Mouse (Mus musculus) intestine, embryonic 14.5 days (tissue): Measurements from ENCODE around the gene Taok2. TPM values are rescaled to one million over a fixed set of nuclear protein-coding genes. Genes with fewer than 3 reads are reported as not detected.

Source experiments
- ATAC-seq: fragments of 200-750 bp; cut with Nextera tagmentation; replicated peaks from 2 replicates; pipeline ENCODE4 v1.8.0; 2017; ENCODE audit warnings: low read depth, moderate number of reproducible peaks, moderate TSS enrichment, moderate library complexity; ENCODE audit not compliant: low FRiP score, low TSS enrichment
- DNase-seq: peaks from one replicate; pipeline ENCODE4 v3.0.0-alpha.2; 2018; ENCODE audit warnings: low spot score
- H3K27ac ChIP-seq: fragments of 300-500 bp; sonication (generic); 2 replicates; pipeline ENCODE4 v1.5.1; 2014; ENCODE audit warnings: low read depth, mild to moderate bottlenecking, control low read depth
- H3K27me3 ChIP-seq: fragments of 300-500 bp; sonication (generic); replicated peaks from 2 replicates; pipeline ENCODE4 v1.6.1; 2014; ENCODE audit warnings: low read length, control low read depth; ENCODE audit not compliant: control insufficient read depth, insufficient read depth
- H3K36me3 ChIP-seq: fragments of 300-500 bp; sonication (generic); 2 replicates; pipeline ENCODE4 v1.6.1; 2014; ENCODE audit warnings: low read length, control low read depth; ENCODE audit not compliant: control insufficient read depth, insufficient read depth
- H3K4me1 ChIP-seq: fragments of 300-500 bp; sonication (generic); replicated peaks from 2 replicates; pipeline ENCODE4 v1.6.1; 2014; ENCODE audit warnings: low read length, control low read depth, mixed read lengths; ENCODE audit not compliant: control insufficient read depth, insufficient read depth
- H3K4me2 ChIP-seq: fragments of 300-500 bp; sonication (generic); 2 replicates; pipeline ENCODE4 v1.6.1; 2014; ENCODE audit warnings: low read length
- H3K4me3 ChIP-seq: fragments of 300-500 bp; sonication (generic); 2 replicates; pipeline ENCODE4 v1.5.1; 2014; ENCODE audit warnings: low read depth, low read length, control low read depth, mixed read lengths
- H3K9ac ChIP-seq: fragments of 300-500 bp; sonication (generic); 2 replicates; pipeline ENCODE4 v1.6.1; 2014; ENCODE audit warnings: mild to moderate bottlenecking, low read length
- H3K9me3 ChIP-seq: fragments of 300-500 bp; sonication (generic); 2 replicates; pipeline ENCODE4 v1.6.1; 2016; ENCODE audit warnings: low read length, control low read depth; ENCODE audit not compliant: control insufficient read depth
- WGBS: fragments of 180-500 bp; shearing (Covaris S2); extraction: QIAGEN DNeasy Blood & Tissue Kit; methylation state at CpG from one replicate; pipeline ENCODE4 v1.1.7; 2014; 5-methylcytosine and 5-hydroxymethylcytosine counted together
- polyA plus RNA-seq: library from polyadenylated mRNA; unstranded; fragments of >200 nt; fragmentation: Nextera tagmentation; extraction: Ambion mirVana; gene quantifications from 2 replicates; pipeline ENCODE4 v1.2.1, GENCODE M21; 2014

Gene Taok2
- polyA plus RNA-seq, 1 experiment from 2014 or later, result 26.6 TPM

DNA sequence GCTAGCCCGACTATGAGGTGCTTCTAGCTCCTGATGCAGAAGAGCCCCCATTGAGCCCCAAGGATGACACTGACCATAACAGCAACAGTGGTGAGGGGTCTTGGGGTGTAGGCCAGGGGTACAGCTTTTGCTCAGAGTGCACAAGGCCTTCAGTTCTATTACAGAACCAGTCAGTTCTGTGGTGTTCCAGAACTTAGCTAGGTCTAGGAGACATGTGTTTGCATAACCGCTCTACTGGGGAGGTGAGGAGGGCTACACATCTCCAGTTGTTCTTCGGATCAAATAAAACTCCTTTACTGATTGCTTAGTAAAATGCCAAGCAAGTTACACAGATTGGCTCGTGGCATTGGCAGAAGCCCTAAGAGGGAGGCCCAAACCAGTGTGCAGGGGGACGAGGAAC lies 53.0 kb downstream of the Taok2 start, which contains the start of gene 4930451I11Rik:
Gene 4930451I11Rik, minus strand, starts transcription at position 101 of the 400 bp plus-strand sequence.
- ATAC-seq (no peak), DNase-seq (no peak)
- 58% methylated on average over 5 of the region's 5 CpGs for whole genome bisulfite sequencing
- H3K27ac ChIP-seq, result no peak within 1 kb of the TSS
- peak within 1 kb of the TSS; percentile 51 for H3K4me2 ChIP-seq
- H3K36me3 ChIP-seq, result no peaks in the 10 kb centered on the region
- H3K4me1 ChIP-seq, result no peaks in the 10 kb centered on the region
- H3K9ac ChIP-seq, result no peak within 1 kb of the TSS
- no peaks in the 10 kb centered on the region for H3K9me3 ChIP-seq
- H3K27me3 ChIP-seq, result no peaks in the 10 kb centered on the region
- H3K4me3 ChIP-seq, result peak within 1 kb of the TSS; percentile 14; the same call in 1 of the 2 replicates

DNA sequence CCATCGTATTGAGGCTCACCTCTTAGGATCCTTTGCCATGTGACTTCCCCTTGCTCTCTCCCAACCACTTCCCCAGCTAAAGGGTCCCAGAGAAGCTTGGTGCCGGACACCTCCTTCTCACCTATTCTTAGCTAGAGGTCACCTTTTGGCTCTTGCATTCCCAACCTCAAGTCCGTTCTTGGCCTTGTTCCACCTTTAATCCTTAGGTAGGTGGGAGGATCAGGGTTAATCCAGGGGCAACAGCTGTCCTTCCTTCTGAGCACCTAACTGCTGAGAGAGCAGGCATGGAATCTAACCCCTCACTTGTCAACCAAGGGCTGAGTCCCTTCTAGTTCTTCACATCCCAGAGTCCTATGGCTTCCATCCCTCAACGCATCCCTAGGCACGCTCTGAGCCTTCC lies 58.6 kb downstream of the Taok2 start:
- H3K27me3 ChIP-seq, result peaks cover 26% of the 10 kb centered on the region
- no peak overlapping the region for H3K9ac ChIP-seq
- H3K36me3 ChIP-seq, result no peaks in the 10 kb centered on the region
- ATAC-seq (no peak), DNase-seq (no peak)
- 69% methylated on average over 5 of the region's 5 CpGs for WGBS
- no peaks in the 10 kb centered on the region for H3K4me1 ChIP-seq
- H3K9me3 ChIP-seq, result no peaks in the 10 kb centered on the region
- no peak overlapping the region for H3K4me2 ChIP-seq
- H3K4me3 ChIP-seq, result no peak overlapping the region
- no peak overlapping the region for H3K27ac ChIP-seq

DNA sequence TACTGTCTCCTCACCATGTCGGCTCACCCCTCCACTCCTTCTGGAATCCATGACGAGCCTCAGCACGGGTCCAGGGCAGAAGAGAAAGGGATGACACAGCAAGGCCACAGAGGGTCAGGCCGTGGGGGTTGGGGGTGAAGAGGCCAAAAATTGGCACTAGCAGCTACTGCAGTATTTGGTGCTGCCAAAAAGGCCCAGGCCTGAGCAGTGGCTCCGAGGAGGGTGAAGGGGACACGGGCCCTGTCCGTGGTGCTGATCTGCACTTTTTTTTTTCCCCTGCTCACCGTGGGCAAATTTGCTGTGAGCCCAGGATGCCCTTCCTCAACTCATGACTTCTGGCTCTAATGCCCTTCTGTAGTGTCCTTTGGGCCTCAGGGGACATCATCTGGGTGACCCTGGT lies 59.1 kb downstream of the Taok2 start:
- Histone ChIP-seq H3K9me3 (no peaks in the 10 kb centered on the region), H3K27me3 (peaks cover 26% of the 10 kb centered on the region), H3K36me3 (no peaks in the 10 kb centered on the region), H3K4me1 (no peaks in the 10 kb centered on the region), H3K4me2 (no peak overlapping the region), H3K9ac (no peak overlapping the region), H3K4me3 (no peak overlapping the region), H3K27ac (no peak overlapping the region)
- WGBS, result 18% methylated on average over 8 of the region's 8 CpGs
- ATAC-seq (no peak), DNase-seq (peak; percentile 83)

GRCm38 (mm10) chr7:126823940-126824339 lies 60.6 kb downstream of the Taok2 start:
- DNase-seq (no peak), ATAC-seq (no peak)
- no peak overlapping the region for H3K4me3 ChIP-seq
- 11% methylated on average over 10 of the region's 10 CpGs for WGBS
- peaks cover 26% of the 10 kb centered on the region for H3K27me3 ChIP-seq
- no peaks in the 10 kb centered on the region for H3K9me3 ChIP-seq
- H3K27ac ChIP-seq, result no peak overlapping the region
- H3K4me1 ChIP-seq, result no peaks in the 10 kb centered on the region
- no peaks in the 10 kb centered on the region for H3K36me3 ChIP-seq
- no peak overlapping the region for H3K4me2 ChIP-seq
- H3K9ac ChIP-seq, result no peak overlapping the region

GRCm38 (mm10) chr7:126823202-126823711 lies 61.2 kb downstream of the Taok2 start:
- Histone ChIP-seq H3K4me1 (no peaks in the 10 kb centered on the region), H3K4me2 (peak overlapping the region; percentile 43), H3K9ac (no peak overlapping the region), H3K27me3 (peaks cover 26% of the 10 kb centered on the region), H3K9me3 (no peaks in the 10 kb centered on the region), H3K36me3 (no peaks in the 10 kb centered on the region), H3K27ac (no peak overlapping the region), H3K4me3 (peak overlapping the region; percentile 22)
- ATAC-seq (no peak), DNase-seq (no peak)
- WGBS, result 2% methylated on average over 17 of the region's 19 CpGs

DNA sequence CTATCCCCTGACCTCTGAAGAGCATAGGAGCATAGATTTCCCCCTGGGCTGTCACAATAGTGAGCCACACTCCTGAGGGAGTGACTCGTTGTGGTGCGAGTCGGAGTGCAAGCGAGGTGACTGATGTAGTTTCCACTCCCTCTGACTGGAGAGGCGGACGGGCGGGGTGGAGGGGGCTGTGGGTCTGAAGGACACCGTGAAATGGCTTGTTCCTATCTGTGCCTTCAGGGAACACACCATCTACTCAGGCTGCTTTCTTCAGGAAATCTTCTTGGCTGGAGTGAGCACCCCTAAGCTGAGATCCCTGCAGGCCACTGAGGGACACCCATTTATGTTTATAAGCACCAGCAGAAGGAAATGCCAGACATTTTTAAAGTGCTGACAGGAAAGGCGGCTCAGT lies 61.8 kb downstream of the Taok2 start:
- WGBS, result 9% methylated on average over 9 of the region's 9 CpGs

DNA sequence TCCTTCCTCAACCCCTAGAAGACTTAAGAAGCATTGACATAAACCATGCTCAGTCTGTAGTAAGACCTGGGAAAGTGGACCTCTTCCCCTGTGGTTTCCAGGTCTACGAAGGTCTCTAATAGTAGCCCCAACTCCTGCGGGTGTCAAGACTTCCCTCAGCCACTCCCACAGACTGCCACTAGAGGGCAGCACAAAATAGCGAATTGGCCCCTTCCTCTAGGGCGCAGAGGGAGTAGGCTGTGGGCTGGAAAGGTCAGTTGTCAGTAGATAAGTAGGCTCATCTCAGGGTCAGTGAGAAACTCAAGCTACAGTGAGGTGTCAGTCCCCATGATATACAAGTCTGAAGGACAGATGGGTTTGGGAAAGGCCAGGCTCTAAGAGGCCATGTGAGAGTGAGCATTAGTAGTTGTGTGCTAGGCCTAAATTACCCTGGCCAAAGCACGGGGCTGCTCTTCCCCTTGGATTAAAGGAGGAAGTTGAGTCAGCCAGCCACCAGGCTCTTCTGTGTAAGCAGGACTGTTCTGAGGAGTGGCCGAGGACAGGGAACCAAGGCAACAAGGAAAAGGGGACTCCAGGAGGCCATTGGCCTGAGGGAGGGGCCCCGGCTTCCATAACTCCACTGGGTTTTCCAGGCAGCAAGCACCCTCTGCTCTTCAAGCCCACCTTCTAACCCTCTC lies 62.5 kb downstream of the Taok2 start:
- Histone ChIP-seq H3K9me3 (no peaks in the 10 kb centered on the region), H3K27me3 (peaks cover 26% of the 10 kb centered on the region), H3K4me2 (no peak overlapping the region), H3K4me3 (no peak overlapping the region), H3K36me3 (no peaks in the 10 kb centered on the region), H3K4me1 (no peaks in the 10 kb centered on the region), H3K9ac (no peak overlapping the region), H3K27ac (no peak overlapping the region)
- 22% methylated on average over 7 of the region's 7 CpGs for whole genome bisulfite sequencing
- DNase-seq (peak; percentile 92), ATAC-seq (peak; percentile 51)

More for the DNA sequence above, 61.8 kb downstream of the Taok2 start:
- H3K9ac ChIP-seq, result no peak overlapping the region
- peaks cover 26% of the 10 kb centered on the region for H3K27me3 ChIP-seq
- no peaks in the 10 kb centered on the region for H3K36me3 ChIP-seq
- H3K4me1 ChIP-seq, result no peaks in the 10 kb centered on the region
- peak overlapping the region; percentile 22; the same call in 1 of the 2 replicates for H3K4me3 ChIP-seq
- DNase-seq (no peak), ATAC-seq (no peak)
- H3K4me2 ChIP-seq, result peak overlapping the region; percentile 43; the same call in 1 of the 2 replicates
- no peak overlapping the region for H3K27ac ChIP-seq
- no peaks in the 10 kb centered on the region for H3K9me3 ChIP-seq

- H3K36me3 ChIP-seq, result no peaks in the 10 kb centered on the region
- 19% methylated on average over 1 of the region's 1 CpGs for WGBS
- no peak overlapping the region for H3K27ac ChIP-seq
- H3K9me3 ChIP-seq, result no peaks in the 10 kb centered on the region
- no peak overlapping the region for H3K4me2 ChIP-seq
- no peaks in the 10 kb centered on the region for H3K4me1 ChIP-seq
- DNase-seq, result no peak
- H3K9ac ChIP-seq, result no peak overlapping the region
- H3K27me3 ChIP-seq, result peaks cover 15% of the 10 kb centered on the region
- H3K4me3 ChIP-seq, result no peak overlapping the region
- ATAC-seq, result no peak
Measured at GRCm38 (mm10) chr7:126818818-126819217, 65.7 kb downstream of the Taok2 start.

DNA sequence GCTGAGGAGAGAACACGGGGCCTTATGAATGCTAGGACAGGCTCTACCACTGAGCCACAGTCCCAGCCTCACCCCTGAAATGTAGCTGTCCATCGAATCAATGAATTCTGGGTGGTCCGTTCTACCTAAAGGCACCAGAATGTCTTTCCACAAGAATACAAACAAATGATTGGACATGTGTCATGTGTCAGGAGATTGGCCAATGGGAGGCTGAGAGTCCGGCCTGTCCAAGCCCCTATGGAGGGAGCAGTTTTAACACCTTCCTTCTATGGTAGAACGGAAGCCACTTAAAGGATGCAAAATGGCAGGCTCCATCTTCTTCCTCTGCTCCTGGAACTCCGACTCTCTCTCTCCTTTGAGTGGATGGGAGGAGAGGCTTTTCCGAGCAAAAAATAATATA lies 66.9 kb downstream of the Taok2 start:
- H3K27ac ChIP-seq, result no peak overlapping the region
- ATAC-seq (no peak), DNase-seq (no peak)
- no peak overlapping the region for H3K4me3 ChIP-seq
- H3K27me3 ChIP-seq, result peaks cover 3% of the 10 kb centered on the region; the same call in 1 of the 2 replicates
- H3K4me1 ChIP-seq, result no peaks in the 10 kb centered on the region
- no peaks in the 10 kb centered on the region for H3K9me3 ChIP-seq
- no peaks in the 10 kb centered on the region for H3K36me3 ChIP-seq
- WGBS, result 85% methylated on average over 7 of the region's 7 CpGs
- H3K9ac ChIP-seq, result no peak overlapping the region
- no peak overlapping the region for H3K4me2 ChIP-seq
